Mouse (Mus musculus) bone marrow macrophage, adult 2 months (primary cell): ENCODE data around the gene Azin2.

Experiments
- CTCF ChIP-seq: IDR thresholded peaks from 2 replicates; pipeline ENCODE4 v1.5.1; 2012; ENCODE audit warnings: low read depth, mild to moderate bottlenecking, low read length, moderate library complexity
- POLR2A ChIP-seq: IDR thresholded peaks from 2 replicates; pipeline ENCODE4 v1.6.1; 2012; ENCODE audit warnings: mild to moderate bottlenecking, low read depth, low read length, borderline replicate concordance

GRCm38 (mm10) chr4:128995238-128995637, 33.0 kb upstream of the Azin2 start:
- TF ChIP-seq CTCF = no peak
- TF ChIP-seq POLR2A = no peak
